ENCODE assay signal across 7 mouse cellular contexts in genomic region chr10:128148789-128149365, GRCm38 (mm10). TPM values are rescaled to one million over a fixed set of nuclear protein-coding genes. Genes with fewer than 3 reads are reported as not detected.
DNase-seq lines count a peak whose midpoint lies in the region; ATAC-seq and TF ChIP-seq lines count a peak whose summit lies in the region.

No protein-coding gene starts in this region.

- H3K4me2 ChIP-seq in lung, embryonic 14.5 days: peak overlapping the region; percentile 50
- peak overlapping the region; percentile 45; the same call in 1 of the 2 replicates for H3K4me2 ChIP-seq in intestine, embryonic 15.5 days (replicated peaks)
- H3K4me2 ChIP-seq in stomach, embryonic 15.5 days: peak overlapping the region; percentile 44

- no peak overlapping the region for H3K4me3 ChIP-seq in lung, embryonic 14.5 days (ENCODE audit: low read depth, low read length)
- no peak overlapping the region for H3K4me3 ChIP-seq in intestine, embryonic 15.5 days (replicated peaks)
- H3K4me3 ChIP-seq in stomach, embryonic 15.5 days (replicated peaks): no peak overlapping the region; the same call in 1 of the 2 replicates

- intact Hi-C loops in left cerebral cortex, postnatal 25 days (cut with DNase I): no loop called here

- no peaks in the 10 kb centered on the region for H3K27me3 ChIP-seq in lung, embryonic 14.5 days (ENCODE audit: insufficient read depth, low read length)
- H3K27me3 ChIP-seq in intestine, embryonic 15.5 days (replicated peaks): no peaks in the 10 kb centered on the region
- H3K27me3 ChIP-seq in stomach, embryonic 15.5 days (replicated peaks): no peaks in the 10 kb centered on the region

- peak overlapping the region; percentile 84 for H3K27ac ChIP-seq in lung, embryonic 14.5 days (ENCODE audit: low read depth)
- peak overlapping the region; percentile 88 for H3K27ac ChIP-seq in intestine, embryonic 15.5 days
- peak overlapping the region; percentile 90 for H3K27ac ChIP-seq in stomach, embryonic 15.5 days

- no peaks in the 10 kb centered on the region for H3K4me1 ChIP-seq in lung, embryonic 14.5 days (ENCODE audit: insufficient read depth)
- peaks cover 13% of the 10 kb centered on the region; the same call in 1 of the 2 replicates for H3K4me1 ChIP-seq in intestine, embryonic 15.5 days (replicated peaks)
- H3K4me1 ChIP-seq in stomach, embryonic 15.5 days: peaks cover 15% of the 10 kb centered on the region

- no peak for TF ChIP-seq CTCF in lung, embryonic 14.5 days (IDR thresholded peaks at IDR 0.05; ENCODE audit: low read depth)

- H3K9me3 ChIP-seq in lung, embryonic 14.5 days (ENCODE audit: low read depth, low read length): no peaks in the 10 kb centered on the region
- no peaks in the 10 kb centered on the region for H3K9me3 ChIP-seq in intestine, embryonic 15.5 days
- H3K9me3 ChIP-seq in stomach, embryonic 15.5 days: no peaks in the 10 kb centered on the region

- no peak for DNase-seq in lung, embryonic 14.5 days
- DNase-seq in lung, postnatal 36 days: no peak
- peak; percentile 27 to 45 for DNase-seq in heart, adult 18-20 months
- no peak for DNase-seq in left cerebral cortex, postnatal 25 days (ENCODE audit: low spot score in 2 of 2)
- no peak for DNase-seq in right cerebral cortex, postnatal 10 days (ENCODE audit: low spot score in 2 of 2)

- H3K36me3 ChIP-seq in lung, embryonic 14.5 days (ENCODE audit: insufficient read depth): peaks cover 19% of the 10 kb centered on the region
- no peaks in the 10 kb centered on the region for H3K36me3 ChIP-seq in intestine, embryonic 15.5 days
- H3K36me3 ChIP-seq in stomach, embryonic 15.5 days: 0 out of 2 replicates have a peak, but pooled peaks cover 9% of the 10 kb centered on the region

- H3K9ac ChIP-seq in lung, embryonic 14.5 days: peak overlapping the region; percentile 30; the same call in 1 of the 2 replicates
- H3K9ac ChIP-seq in intestine, embryonic 15.5 days: no peak overlapping the region
- H3K9ac ChIP-seq in stomach, embryonic 15.5 days: no peak overlapping the region

- ATAC-seq in lung, embryonic 14.5 days (ENCODE audit: insufficient read depth): no peak
- ATAC-seq in intestine, embryonic 15.5 days: no peak
- no peak for ATAC-seq in stomach, embryonic 15.5 days (ENCODE audit: insufficient read depth, low FRiP score, low read depth)

- WGBS in lung, embryonic 14.5 days: 76% methylated on average over 5 of the region's 5 CpGs
- WGBS in intestine, embryonic 15.5 days: 73% methylated on average over 5 of the region's 5 CpGs
- WGBS in stomach, embryonic 15.5 days: 68% methylated on average over 5 of the region's 5 CpGs

RNA-seq across cellular contexts. Expression of gene Rbms2, which starts 31.2 kb away (rescaled TPM):
- polyA plus RNA-seq in lung, embryonic 14.5 days (2014; fragmentation: Nextera tagmentation; extraction: Ambion mirVana): 26.5 and 27.6 TPM in 2 replicates
- total RNA-seq in heart, adult 18-20 months (2021): 100 to 1,000 TPM in 1 of 2 experiments, 10 to 100 TPM in 1; 78.1 to 100 TPM
- 24.8 and 27.0 TPM in 2 replicates for polyA plus RNA-seq in intestine, embryonic 15.5 days (2015; fragmentation: Nextera tagmentation; extraction: Ambion mirVana)
- 27.3 and 29.8 TPM in 2 replicates for polyA plus RNA-seq in stomach, embryonic 15.5 days (2015; fragmentation: Nextera tagmentation; extraction: Ambion mirVana)
- total RNA-seq in left cerebral cortex, postnatal 25 days (2021): 10 to 100 TPM; 11.3 to 13.5 TPM

RNA-seq across cellular contexts. Expression of gene Gls2, which starts 45.4 kb away (rescaled TPM):
- polyA plus RNA-seq in lung, embryonic 14.5 days (2014; fragmentation: Nextera tagmentation; extraction: Ambion mirVana): 1.8 and 2.3 TPM in 2 replicates
- total RNA-seq in heart, adult 18-20 months (2021): 1 to 10 TPM in 1 of 2 experiments, under 1 TPM in 1; 0.25 to 1.4 TPM
- polyA plus RNA-seq in intestine, embryonic 15.5 days (2015; fragmentation: Nextera tagmentation; extraction: Ambion mirVana): 1.8 and 3.3 TPM in 2 replicates
- polyA plus RNA-seq in stomach, embryonic 15.5 days (2015; fragmentation: Nextera tagmentation; extraction: Ambion mirVana): 4.3 and 5.2 TPM in 2 replicates
- 10 to 100 TPM; 29.4 to 32.9 TPM for total RNA-seq in left cerebral cortex, postnatal 25 days (2021)

RNA-seq across cellular contexts. Expression of gene Baz2a, which starts 57.5 kb away (rescaled TPM):
- 23.9 and 26.2 TPM in 2 replicates for polyA plus RNA-seq in lung, embryonic 14.5 days (2014; fragmentation: Nextera tagmentation; extraction: Ambion mirVana)
- total RNA-seq in heart, adult 18-20 months (2021): 10 to 100 TPM; 19.0 to 20.3 TPM
- 11.7 and 12.5 TPM in 2 replicates for polyA plus RNA-seq in intestine, embryonic 15.5 days (2015; fragmentation: Nextera tagmentation; extraction: Ambion mirVana)
- 10.1 and 11.7 TPM in 2 replicates for polyA plus RNA-seq in stomach, embryonic 15.5 days (2015; fragmentation: Nextera tagmentation; extraction: Ambion mirVana)
- total RNA-seq in left cerebral cortex, postnatal 25 days (2021): 10 to 100 TPM; 34.3 to 38.4 TPM

Comparison
In these comparisons a context has a peak if more than half of its experiments do, and no peak if none do; other contexts are left out.
1. DNase-seq: peak in heart, adult 18-20 months (2 of 2); none in lung, embryonic 14.5 days (single experiment), lung, postnatal 36 days (single experiment), left cerebral cortex, postnatal 25 days (0 of 2) and right cerebral cortex, postnatal 10 days (0 of 2).
2. Peak in every context shown above with its lines, with median percentiles within 50 percentile points of each other: H3K27ac ChIP-seq and H3K4me2 ChIP-seq.